Mouse (Mus musculus) kidney, postnatal 0 days (tissue): ENCODE results near the gene Tssk4. TPM values are rescaled to one million over a fixed set of nuclear protein-coding genes. Genes with fewer than 3 reads are reported as not detected.

Source experiments
- ATAC-seq: fragments of 200-750 bp; cut with Nextera tagmentation; replicated peaks from 2 replicates; pipeline ENCODE4 v1.8.0; 2017; ENCODE audit warnings: low read depth, moderate number of reproducible peaks, moderate TSS enrichment, moderate library complexity; ENCODE audit not compliant: low FRiP score
- DNase-seq: peaks from one replicate; pipeline ENCODE4 v3.0.0-alpha.2; 2016; ENCODE audit warnings: low spot score
- H3K27ac ChIP-seq: fragments of 300-500 bp; sonication (generic); 2 replicates; pipeline ENCODE4 v1.5.1; 2014; ENCODE audit warnings: mild to moderate bottlenecking
- H3K27me3 ChIP-seq: fragments of 300-500 bp; sonication (generic); 2 replicates; pipeline ENCODE4 v1.6.1; 2014; ENCODE audit warnings: low read length, mixed read lengths; ENCODE audit not compliant: insufficient read depth
- H3K36me3 ChIP-seq: fragments of 300-500 bp; sonication (generic); 2 replicates; pipeline ENCODE4 v1.6.1; 2014; ENCODE audit warnings: low read length, mixed read lengths; ENCODE audit not compliant: insufficient read depth
- H3K4me1 ChIP-seq: fragments of 300-500 bp; sonication (generic); replicated peaks from 2 replicates; pipeline ENCODE4 v1.6.1; 2014; ENCODE audit warnings: antibody characterized with exemption, low read length, mixed read lengths; ENCODE audit not compliant: insufficient read depth
- H3K4me2 ChIP-seq: fragments of 300-500 bp; sonication (generic); 2 replicates; pipeline ENCODE4 v1.6.1; 2014; ENCODE audit warnings: mild to moderate bottlenecking, low read length, moderate library complexity, mixed read lengths
- H3K4me3 ChIP-seq: fragments of 300-500 bp; sonication (generic); replicated peaks from 2 replicates; pipeline ENCODE4 v1.5.1; 2014; ENCODE audit warnings: low read depth, low read length
- H3K9ac ChIP-seq: fragments of 300-500 bp; sonication (generic); 2 replicates; pipeline ENCODE4 v1.6.1; 2014; ENCODE audit warnings: low read depth, low read length
- H3K9me3 ChIP-seq: fragments of 300-500 bp; sonication (generic); replicated peaks from 2 replicates; pipeline ENCODE4 v1.6.1; 2016; ENCODE audit warnings: low read length, inconsistent platforms, mixed read lengths
- CTCF ChIP-seq: IDR thresholded peaks from 2 replicates; pipeline ENCODE4 v1.5.1; 2016; ENCODE audit warnings: antibody characterized with exemption, low read depth, mild to moderate bottlenecking, moderate library complexity
- WGBS: fragments of 180-500 bp; shearing (Covaris S2); extraction: QIAGEN DNeasy Blood & Tissue Kit; methylation state at CpG from one replicate; pipeline ENCODE4 v1.1.7; 2014; 5-methylcytosine and 5-hydroxymethylcytosine counted together
- polyA plus RNA-seq: library from polyadenylated mRNA; unstranded; fragments of >200 nt; fragmentation: Nextera tagmentation; extraction: Ambion mirVana; gene quantifications from 2 replicates; pipeline ENCODE4 v1.2.1, GENCODE M21; 2015

Tssk4 gene
- polyA plus RNA-seq, result 0.47 and 1.1 TPM in 2 replicates

DNA sequence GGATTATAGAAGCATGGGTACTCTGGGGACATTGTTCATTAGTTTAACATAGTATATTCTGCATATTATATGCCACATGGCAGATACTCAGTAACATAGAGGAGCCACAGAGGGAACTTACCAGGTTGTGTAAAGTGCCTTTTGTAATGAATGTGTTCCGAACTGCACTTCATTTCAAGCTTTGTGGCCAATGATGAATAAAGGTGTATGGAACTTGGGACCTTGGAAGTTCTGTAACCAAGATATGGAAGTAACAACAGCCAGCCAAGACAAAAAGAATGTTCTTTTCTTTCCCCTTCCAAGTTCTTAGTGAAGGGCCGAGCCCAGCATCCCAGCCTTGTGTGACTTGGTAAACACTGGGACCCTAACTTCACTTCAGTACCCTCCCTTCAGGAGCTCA, at the start of gene Tssk4:
Gene Tssk4 (plus strand): TSS at position 301 of the 400 bp plus-strand sequence.
- Histone ChIP-seq H3K27me3 (no peaks in the 10 kb centered on the region), H3K4me3 (no peak within 1 kb of the TSS), H3K36me3 (0 out of 2 replicates have a peak, but pooled peaks cover 6% of the 10 kb centered on the region), H3K4me1 (no peaks in the 10 kb centered on the region; the same call in 1 of the 2 replicates), H3K9me3 (no peaks in the 10 kb centered on the region), H3K4me2 (no peak within 1 kb of the TSS), H3K27ac (no peak within 1 kb of the TSS), H3K9ac (no peak within 1 kb of the TSS)
- DNase-seq (no peak), ATAC-seq (no peak)
- 91% methylated on average over 2 of the region's 2 CpGs for WGBS
- no peak for TF ChIP-seq CTCF

DNA sequence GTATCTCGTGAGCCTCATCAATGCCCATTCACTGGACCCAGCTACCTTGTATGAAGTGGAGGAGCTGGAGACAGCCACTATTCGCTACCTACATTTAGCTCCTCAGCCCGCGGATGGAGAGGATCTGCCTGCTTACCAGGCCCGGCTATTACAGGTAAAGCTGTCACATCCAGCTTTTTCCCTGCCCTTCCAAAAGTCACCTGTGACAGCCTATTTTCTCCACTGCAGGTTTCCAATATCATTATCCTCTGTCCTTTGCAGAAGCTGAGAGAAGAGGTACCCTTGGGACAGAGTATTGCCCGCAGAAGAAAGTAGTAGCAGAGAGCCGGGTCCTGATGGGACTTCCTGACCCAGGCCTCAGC, 46.7 kb upstream of the Tssk4 start, which contains the start of gene Irf9:
Gene Irf9 (plus strand): TSS at position 301 of the 362 bp plus-strand sequence.
- 73% methylated on average over 7 of the region's 7 CpGs for WGBS
- Histone ChIP-seq H3K4me1 (peaks cover 13% of the 10 kb centered on the region), H3K36me3 (peaks cover 54% of the 10 kb centered on the region), H3K27me3 (no peaks in the 10 kb centered on the region), H3K9me3 (no peaks in the 10 kb centered on the region), H3K4me3 (peak within 1 kb of the TSS; percentile 47), H3K4me2 (peak within 1 kb of the TSS; percentile 71), H3K9ac (peak within 1 kb of the TSS; percentile 60), H3K27ac (peak within 1 kb of the TSS; percentile 87)
- DNase-seq, result no peak
- no peak for TF ChIP-seq CTCF
- no peak for ATAC-seq

DNA sequence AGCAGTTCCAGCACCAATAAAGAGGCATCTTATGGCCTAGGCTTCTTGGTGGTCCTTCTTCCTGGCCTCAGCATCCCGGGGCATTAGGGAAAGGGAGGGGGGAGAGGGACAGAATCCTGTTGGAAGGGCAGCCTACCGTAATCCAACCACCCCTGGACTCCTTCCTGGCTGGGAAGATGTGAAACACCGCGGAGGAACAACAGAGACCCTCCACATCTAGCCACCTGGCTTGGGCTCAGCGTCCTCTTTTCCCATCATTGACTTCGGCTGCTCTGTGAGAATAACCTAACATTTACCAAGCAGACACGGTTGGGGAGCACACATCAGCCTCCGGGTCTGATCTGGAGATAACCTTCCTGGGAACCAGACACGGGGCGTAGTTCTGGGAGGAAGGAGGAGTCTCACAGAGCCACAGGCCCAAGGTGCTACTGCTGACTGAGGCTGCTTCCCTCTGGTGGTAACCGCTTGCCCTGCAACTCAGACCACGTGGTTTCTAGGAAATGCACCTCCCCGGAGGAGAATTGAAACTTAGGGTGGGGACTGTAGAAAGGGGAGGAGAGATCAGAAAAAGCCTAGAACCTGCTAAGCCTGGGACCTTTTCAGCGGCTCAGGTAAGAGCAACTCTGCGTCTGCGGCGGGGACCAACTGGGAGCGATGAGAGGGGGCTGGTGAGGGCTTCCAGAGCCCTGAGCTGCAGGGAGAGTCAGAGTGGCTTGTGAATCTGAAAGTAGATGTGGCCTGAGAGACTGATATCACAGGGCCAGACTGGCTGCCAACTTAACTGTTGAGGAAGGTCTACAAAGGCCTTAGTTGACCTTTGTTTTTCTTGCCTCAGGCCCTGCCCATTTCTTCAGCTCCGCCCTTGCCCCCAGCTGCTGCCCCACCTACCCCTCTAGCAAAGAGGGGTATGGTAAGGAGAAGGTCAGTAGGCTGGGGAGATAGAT, 46.1 kb upstream of the Tssk4 start:
- peak overlapping the region; percentile 60 for H3K9ac ChIP-seq
- H3K4me2 ChIP-seq, result peak overlapping the region; percentile 71
- H3K27ac ChIP-seq, result peak overlapping the region; percentile 87
- no peaks in the 10 kb centered on the region for H3K27me3 ChIP-seq
- peak; percentile 98 for DNase-seq
- peak; percentile 99 for TF ChIP-seq CTCF
- ATAC-seq, result peak; percentile 92
- WGBS, result 9% methylated on average over 19 of the region's 19 CpGs
- H3K36me3 ChIP-seq, result peaks cover 53% of the 10 kb centered on the region
- peaks cover 13% of the 10 kb centered on the region for H3K4me1 ChIP-seq
- H3K9me3 ChIP-seq, result no peaks in the 10 kb centered on the region
- peak overlapping the region; percentile 47 for H3K4me3 ChIP-seq

DNA sequence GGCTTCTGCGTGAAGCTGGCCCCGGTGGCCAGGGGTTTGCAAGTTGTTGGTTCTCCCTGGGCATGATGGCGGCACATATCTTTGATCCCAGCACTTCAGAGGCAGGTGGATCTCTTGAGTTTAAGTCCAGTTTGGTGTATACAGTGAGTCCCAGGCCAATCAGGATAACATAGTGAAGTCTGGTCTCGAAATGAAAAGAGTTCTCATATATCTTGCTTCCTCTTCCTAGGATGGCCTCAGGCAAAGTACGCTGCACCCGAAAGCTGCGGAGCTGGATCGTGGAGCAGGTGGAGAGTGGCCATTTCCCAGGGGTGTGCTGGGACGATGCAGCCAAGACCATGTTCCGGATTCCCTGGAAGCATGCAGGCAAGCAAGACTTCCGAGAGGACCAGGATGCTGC, 45.2 kb upstream of the Tssk4 start:
- peak overlapping the region; percentile 47 for H3K4me3 ChIP-seq
- 84% methylated on average over 11 of the region's 11 CpGs for WGBS
- H3K9me3 ChIP-seq, result no peaks in the 10 kb centered on the region
- H3K9ac ChIP-seq, result peak overlapping the region; percentile 60; the same call in 1 of the 2 replicates
- no peaks in the 10 kb centered on the region for H3K27me3 ChIP-seq
- peak overlapping the region; percentile 87 for H3K27ac ChIP-seq
- H3K36me3 ChIP-seq, result peaks cover 54% of the 10 kb centered on the region
- DNase-seq, result no peak
- peaks cover 13% of the 10 kb centered on the region for H3K4me1 ChIP-seq
- H3K4me2 ChIP-seq, result peak overlapping the region; percentile 71
- no peak for ATAC-seq
- no peak for TF ChIP-seq CTCF

DNA sequence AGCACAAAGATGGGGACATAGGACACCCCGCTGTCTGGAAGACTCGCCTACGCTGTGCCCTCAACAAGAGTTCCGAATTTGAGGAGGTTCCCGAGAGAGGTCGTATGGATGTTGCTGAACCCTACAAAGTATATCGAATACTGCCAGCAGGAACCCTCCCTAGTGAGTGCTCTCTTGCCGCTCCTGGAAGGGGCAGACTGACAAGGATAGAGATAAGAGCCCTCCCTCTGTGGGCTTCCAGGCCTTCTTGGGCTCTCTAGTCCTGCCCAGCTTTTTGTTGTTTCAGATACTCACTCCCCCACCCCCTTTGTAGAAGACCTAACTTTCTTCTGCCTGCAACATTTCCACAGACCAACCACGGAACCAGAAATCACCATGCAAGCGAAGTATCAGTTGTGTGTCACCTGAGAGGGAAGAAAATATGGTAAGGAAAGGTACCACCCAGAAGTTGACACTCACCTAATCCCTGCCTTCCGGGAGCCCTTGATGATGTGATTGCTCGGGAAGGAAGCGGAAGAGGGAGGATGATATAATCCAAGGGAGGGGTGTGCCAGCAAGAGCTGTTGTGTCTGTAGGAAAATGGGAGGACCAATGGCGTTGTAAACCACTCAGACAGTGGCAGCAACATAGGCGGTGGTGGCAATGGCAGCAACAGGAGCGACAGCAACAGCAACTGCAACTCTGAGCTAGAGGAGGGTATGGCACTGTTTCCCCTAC, 44.1 kb upstream of the Tssk4 start:
- Histone ChIP-seq H3K4me2 (no peak overlapping the region), H3K27me3 (no peaks in the 10 kb centered on the region), H3K36me3 (peaks cover 52% of the 10 kb centered on the region), H3K4me3 (no peak overlapping the region), H3K4me1 (peaks cover 13% of the 10 kb centered on the region), H3K27ac (no peak overlapping the region), H3K9me3 (no peaks in the 10 kb centered on the region), H3K9ac (no peak overlapping the region)
- no peak for TF ChIP-seq CTCF
- ATAC-seq (no peak), DNase-seq (no peak)
- WGBS, result 93% methylated on average over 16 of the region's 16 CpGs

DNA sequence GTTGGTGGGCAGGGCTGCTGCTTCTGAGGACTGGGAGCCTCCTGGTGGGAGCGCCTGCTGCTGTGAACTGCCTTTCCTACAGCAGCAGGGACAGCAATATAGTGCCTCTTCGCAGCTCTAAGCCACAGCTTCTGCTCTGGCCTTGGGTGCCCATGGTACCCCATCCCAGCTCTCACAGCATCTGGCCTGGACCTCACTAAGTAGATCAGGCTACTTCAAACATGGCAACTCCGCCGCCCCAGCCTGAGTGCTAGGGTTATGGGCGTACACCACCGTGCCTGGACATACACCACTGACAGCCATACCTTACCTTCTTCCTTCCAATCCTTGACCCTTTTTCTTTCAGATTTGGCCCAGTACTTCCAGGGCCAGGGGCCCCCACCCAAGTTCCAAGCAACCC, 41.6 kb upstream of the Tssk4 start:
- no peak overlapping the region for H3K27ac ChIP-seq
- no peak for DNase-seq
- no peak for TF ChIP-seq CTCF
- H3K4me2 ChIP-seq, result no peak overlapping the region
- no peaks in the 10 kb centered on the region for H3K9me3 ChIP-seq
- H3K9ac ChIP-seq, result no peak overlapping the region
- H3K27me3 ChIP-seq, result no peaks in the 10 kb centered on the region
- peaks cover 8% of the 10 kb centered on the region for H3K4me1 ChIP-seq
- no peak for ATAC-seq
- no peak overlapping the region for H3K4me3 ChIP-seq
- peaks cover 36% of the 10 kb centered on the region for H3K36me3 ChIP-seq
- 93% methylated on average over 6 of the region's 6 CpGs for WGBS
